Mouse (Mus musculus) lung, adult 2 months (tissue): ENCODE measurements at regions not wholly inside any gene's neighbourhood (a gene's known extent, or its start where the extent isn't known, plus 50 kb on each side); places are given as distances from the start of the nearest gene placed in this dataset.

Experiments used
- DNase-seq: peaks from one replicate; pipeline ENCODE4 v3.0.0; 2022
- H3K4me1 ChIP-seq: fragments of 200-500 bp; 2 replicates; pipeline ENCODE4 v1.6.1; 2011; ENCODE audit warnings: low read length; ENCODE audit not compliant: control insufficient read depth, insufficient read depth
- H3K4me3 ChIP-seq: fragments of 200-500 bp; replicated peaks from 2 replicates; pipeline ENCODE3; 2011; ENCODE audit warnings: low read depth, mild to moderate bottlenecking, control low read depth, low read length; ENCODE audit errors: extremely low read depth
- CTCF ChIP-seq: fragments of 200-500 bp; IDR thresholded peaks from 2 replicates; pipeline ENCODE4 v1.5.1; 2011; ENCODE audit warnings: mild to moderate bottlenecking, low read length, control low read depth; ENCODE audit not compliant: insufficient read depth
- POLR2A ChIP-seq: fragments of 200-500 bp; IDR thresholded peaks from 2 replicates; pipeline ENCODE4 v1.6.1; 2011; ENCODE audit warnings: low read depth, mild to moderate bottlenecking, control low read depth, low read length, borderline replicate concordance; ENCODE audit errors: extremely low read depth
- WGBS: fragments of 180-500 bp; shearing (Covaris S2); methylation state at CpG from one replicate; pipeline ENCODE4 v1.1.7; 2018; 5-methylcytosine and 5-hydroxymethylcytosine counted together

DNA sequence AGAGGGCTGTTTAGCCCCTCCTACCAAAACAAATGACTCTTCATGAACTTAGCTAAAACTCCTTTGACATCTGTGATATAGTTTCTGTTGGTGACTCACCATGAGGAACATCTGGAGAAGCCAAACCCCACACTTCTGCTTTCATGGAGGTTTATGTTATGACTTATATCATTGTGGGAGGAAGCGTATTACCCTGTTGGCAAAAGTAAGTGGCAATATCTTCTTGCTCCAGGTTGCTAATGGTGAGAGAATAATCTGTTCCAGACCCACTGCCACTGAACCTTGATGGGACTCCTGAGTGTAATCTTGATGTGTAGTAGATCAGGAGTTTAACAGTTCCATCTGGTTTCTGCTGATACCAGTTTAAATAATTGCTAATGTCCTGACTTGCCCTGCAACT lies 1096.2 kb upstream of the Tacstd2 start:
- no peak overlapping the region for H3K4me3 ChIP-seq
- H3K4me1 ChIP-seq = no peaks in the 10 kb centered on the region
- no peak for TF ChIP-seq POLR2A
- no peak for TF ChIP-seq CTCF
- 57% methylated on average over 1 of the region's 1 CpGs for WGBS
- DNase-seq = no peak

- WGBS = 60% methylated on average over 2 of the region's 2 CpGs
- H3K4me3 ChIP-seq = no peak overlapping the region
- H3K4me1 ChIP-seq = no peaks in the 10 kb centered on the region
- no peak for DNase-seq
- no peak for TF ChIP-seq CTCF
These were observed 1070.4 kb upstream of the Tacstd2 start for GRCm38 (mm10) chr6:68606033-68606432.
